Mouse (Mus musculus) liver, adult 2 months (tissue): ENCODE results near the gene Plekhg1. TPM values are rescaled to one million over a fixed set of nuclear protein-coding genes. Genes with fewer than 3 reads are reported as not detected.

Experiments used
- DNase-seq: peaks from one replicate; pipeline ENCODE4 v3.0.0-alpha.2; 2011; ENCODE audit warnings: low read depth, low spot score; ENCODE audit errors: extremely low read depth
- H3K27ac ChIP-seq: fragments of 200-500 bp; replicated peaks from 2 replicates; pipeline ENCODE4 v1.5.1; 2012; ENCODE audit warnings: low read depth, mild to moderate bottlenecking, control low read depth, inconsistent platforms, low read length; ENCODE audit not compliant: insufficient read depth
- H3K27me3 ChIP-seq: fragments of 200-500 bp; 2 replicates; pipeline ENCODE4 v1.6.1; 2012; ENCODE audit warnings: mild to moderate bottlenecking, moderate library complexity, low read length, inconsistent platforms; ENCODE audit not compliant: control insufficient read depth, insufficient read depth
- H3K36me3 ChIP-seq: fragments of 200-500 bp; 2 replicates; pipeline ENCODE4 v1.6.1; 2012; ENCODE audit warnings: low read length, inconsistent platforms; ENCODE audit not compliant: control insufficient read depth, insufficient read depth
- H3K4me1 ChIP-seq: fragments of 200-500 bp; 2 replicates; pipeline ENCODE4 v1.6.1; 2011; ENCODE audit warnings: low read length; ENCODE audit not compliant: control insufficient read depth, insufficient read depth
- H3K4me3 ChIP-seq: fragments of 200-500 bp; 2 replicates; pipeline ENCODE4 v1.5.1; 2011; ENCODE audit warnings: low read depth, mild to moderate bottlenecking, control low read depth, low read length, moderate library complexity; ENCODE audit not compliant: insufficient read depth
- H3K79me2 ChIP-seq: fragments of 200-500 bp; 2 replicates; pipeline ENCODE4 v1.6.1; 2012; ENCODE audit warnings: inconsistent platforms, mild to moderate bottlenecking, low read length, moderate library complexity; ENCODE audit not compliant: control insufficient read depth, insufficient read depth
- H3K9ac ChIP-seq: fragments of 200-500 bp; 2 replicates; pipeline ENCODE4 v1.6.1; 2012; ENCODE audit warnings: low read depth, mild to moderate bottlenecking, control low read depth, inconsistent platforms, low read length
- CTCF ChIP-seq: fragments of 200-500 bp; IDR thresholded peaks from 2 replicates; pipeline ENCODE4 v1.5.1; 2011; ENCODE audit warnings: low read depth, low read length, control low read depth
- POLR2A ChIP-seq: fragments of 200-500 bp; IDR thresholded peaks from 2 replicates; pipeline ENCODE4 v1.6.1; 2011; ENCODE audit warnings: low read length, control low read depth; ENCODE audit not compliant: insufficient read depth; ENCODE audit errors: extremely low read depth
- WGBS: fragments of 180-500 bp; shearing (Covaris S2); methylation state at CpG from one replicate; pipeline ENCODE4 v1.1.7; 2018; 5-methylcytosine and 5-hydroxymethylcytosine counted together
- polyA plus RNA-seq: library from polyadenylated mRNA; depleted of rRNA; stranded (reverse); fragments of >200 nt; gene quantifications from 2 replicates; pipeline ENCODE4 v1.2.3, GENCODE M21; 2012
- total RNA-seq: library from RNA; depleted of rRNA; stranded (reverse); fragments of >200 nt; gene quantifications from 2 replicates; pipeline ENCODE4 v1.2.3, GENCODE M21; 2014

Plekhg1 gene
- total and polyA plus RNA-seq, 2 experiments, result 1.2 to 6.0 TPM

DNA sequence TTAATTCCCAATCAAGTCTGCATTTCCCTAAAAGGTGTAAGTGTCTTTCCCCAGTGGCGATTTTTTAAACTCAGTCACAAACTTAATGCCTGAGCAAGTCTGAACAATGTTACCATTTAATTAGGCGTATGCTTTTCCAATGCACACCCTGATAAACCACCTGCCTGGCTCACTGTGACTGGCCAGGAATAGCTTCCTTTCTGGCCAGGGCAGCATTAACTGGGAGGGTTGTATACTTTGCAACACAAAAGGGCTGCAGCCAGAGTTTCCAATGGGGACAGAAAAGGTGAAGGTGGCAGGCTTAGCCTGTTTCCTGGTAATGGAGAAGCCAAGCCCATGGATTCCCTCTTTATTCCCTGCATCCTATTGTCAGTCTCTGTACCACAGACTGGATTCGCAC, 10.5 kb upstream of the Plekhg1 start:
- H3K27ac ChIP-seq, result no peak overlapping the region
- WGBS, result 84% methylated on average over 3 of the region's 3 CpGs
- no peak for DNase-seq

DNA sequence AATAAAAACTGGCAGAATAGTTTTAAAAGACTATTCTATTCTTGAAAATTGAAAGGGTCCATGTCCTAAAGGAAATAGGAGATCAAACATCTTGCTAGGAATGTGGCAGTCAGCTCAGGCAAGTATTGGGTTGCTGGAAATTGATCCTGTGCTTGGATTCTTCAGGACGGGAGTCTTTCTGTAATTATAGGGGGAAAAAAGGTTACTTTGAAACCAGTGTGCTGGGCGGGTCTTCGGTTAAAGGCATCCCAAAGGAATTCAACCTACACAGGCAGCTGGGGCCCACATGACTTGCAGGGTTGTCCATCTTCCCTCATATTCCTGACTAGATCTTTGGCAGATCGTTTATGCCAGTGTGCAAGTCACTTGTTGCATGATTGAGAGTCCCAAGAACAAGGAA, 9.8 kb upstream of the Plekhg1 start:
- 66% methylated on average over 4 of the region's 4 CpGs for WGBS
- no peak overlapping the region for H3K9ac ChIP-seq
- H3K79me2 ChIP-seq, result no peaks in the 10 kb centered on the region
- no peaks in the 10 kb centered on the region for H3K27me3 ChIP-seq
- TF ChIP-seq POLR2A, result no peak
- TF ChIP-seq CTCF, result no peak
- no peak overlapping the region for H3K4me3 ChIP-seq
- no peak for DNase-seq
- no peaks in the 10 kb centered on the region for H3K4me1 ChIP-seq
- H3K36me3 ChIP-seq, result no peaks in the 10 kb centered on the region
- no peak overlapping the region for H3K27ac ChIP-seq

More for the DNA sequence above, 10.5 kb upstream of the Plekhg1 start:
- Histone ChIP-seq H3K27me3 (no peaks in the 10 kb centered on the region), H3K9ac (no peak overlapping the region), H3K79me2 (no peaks in the 10 kb centered on the region), H3K4me1 (no peaks in the 10 kb centered on the region), H3K36me3 (no peaks in the 10 kb centered on the region), H3K4me3 (no peak overlapping the region)
- TF ChIP-seq POLR2A (no peak), CTCF (no peak)

DNA sequence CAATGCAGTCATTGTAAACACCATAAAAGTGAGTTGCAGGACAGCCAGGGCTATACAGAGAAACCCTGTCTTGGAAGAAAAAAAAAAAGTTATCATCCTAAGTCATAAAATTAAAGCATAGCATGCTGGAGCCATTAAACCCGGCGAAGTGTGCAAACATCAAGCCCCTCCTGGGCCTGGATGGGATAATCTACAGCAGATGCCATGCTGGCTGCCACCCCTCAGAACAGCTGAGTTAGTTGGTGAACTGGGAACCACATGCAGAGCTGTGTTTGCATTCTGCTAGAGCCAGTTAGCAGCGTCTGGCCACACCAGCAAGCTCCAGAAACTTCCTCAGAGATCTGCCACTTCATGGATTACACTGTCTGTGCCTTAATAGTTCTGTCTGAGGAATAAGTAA, 3.1 kb upstream of the Plekhg1 start:
- TF ChIP-seq CTCF, result no peak
- TF ChIP-seq POLR2A, result no peak
- Histone ChIP-seq H3K36me3 (no peaks in the 10 kb centered on the region), H3K27ac (no peak overlapping the region), H3K79me2 (no peaks in the 10 kb centered on the region), H3K9ac (no peak overlapping the region), H3K4me3 (no peak overlapping the region), H3K4me1 (0 out of 2 replicates have a peak, but pooled peaks cover 2% of the 10 kb centered on the region), H3K27me3 (no peaks in the 10 kb centered on the region)
- 72% methylated on average over 3 of the region's 3 CpGs for WGBS
- no peak for DNase-seq

DNA sequence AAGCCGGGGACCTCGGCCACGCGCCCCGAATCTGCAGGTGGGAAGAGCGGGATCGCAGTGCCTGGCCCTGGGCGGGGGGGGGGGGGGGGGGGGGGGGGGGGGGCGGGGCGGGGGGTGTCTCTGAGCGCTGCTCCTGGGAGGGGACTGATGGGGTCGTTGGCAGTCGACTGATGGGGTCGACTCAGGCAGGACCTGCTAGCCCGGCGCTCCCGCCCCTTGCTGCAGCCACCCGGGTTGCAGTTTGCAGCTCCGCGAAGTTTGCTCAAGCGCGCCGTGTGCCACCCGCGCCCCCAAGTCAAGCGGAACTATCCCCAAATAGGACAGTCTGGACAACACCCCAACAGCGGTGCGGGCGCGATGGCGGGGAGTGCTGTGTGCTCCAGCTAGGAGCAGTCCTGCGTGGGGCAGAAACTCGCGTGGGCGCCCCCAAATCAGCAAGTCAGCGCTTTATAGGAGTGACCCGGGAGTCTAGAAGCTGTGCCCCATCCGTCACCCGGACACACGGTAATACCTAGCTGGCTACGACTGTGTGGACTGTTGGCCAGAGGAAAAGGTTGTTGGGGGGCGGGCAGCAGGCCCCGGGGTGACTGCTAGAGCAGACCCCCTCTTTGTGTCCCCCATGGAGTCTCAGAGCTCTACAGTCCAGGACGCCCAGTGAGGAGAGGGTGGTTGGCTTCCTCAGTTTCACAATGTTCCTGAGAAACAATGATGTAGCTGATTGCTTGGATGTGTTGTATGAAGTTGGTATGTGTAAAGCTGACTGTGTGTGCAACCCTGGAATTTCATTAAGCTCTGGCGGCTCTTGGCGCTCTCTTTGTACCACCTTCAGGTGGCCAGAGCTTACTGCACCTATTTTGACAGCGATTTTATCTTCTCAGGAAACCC, 582 bp downstream of the Plekhg1 start:
- peak; percentile 74 for DNase-seq
- H3K27me3 ChIP-seq, result no peaks in the 10 kb centered on the region
- H3K79me2 ChIP-seq, result no peaks in the 10 kb centered on the region
- H3K4me1 ChIP-seq, result 0 out of 2 replicates have a peak, but pooled peaks cover 2% of the 10 kb centered on the region
- under 1% methylated on average over 40 of the region's 47 CpGs for WGBS
- peak overlapping the region; percentile 70 for H3K9ac ChIP-seq
- peak overlapping the region; percentile 58 for H3K27ac ChIP-seq
- TF ChIP-seq POLR2A (no peak), CTCF (peak; percentile 64)
- H3K36me3 ChIP-seq, result no peaks in the 10 kb centered on the region
- H3K4me3 ChIP-seq, result peak overlapping the region; percentile 74

DNA sequence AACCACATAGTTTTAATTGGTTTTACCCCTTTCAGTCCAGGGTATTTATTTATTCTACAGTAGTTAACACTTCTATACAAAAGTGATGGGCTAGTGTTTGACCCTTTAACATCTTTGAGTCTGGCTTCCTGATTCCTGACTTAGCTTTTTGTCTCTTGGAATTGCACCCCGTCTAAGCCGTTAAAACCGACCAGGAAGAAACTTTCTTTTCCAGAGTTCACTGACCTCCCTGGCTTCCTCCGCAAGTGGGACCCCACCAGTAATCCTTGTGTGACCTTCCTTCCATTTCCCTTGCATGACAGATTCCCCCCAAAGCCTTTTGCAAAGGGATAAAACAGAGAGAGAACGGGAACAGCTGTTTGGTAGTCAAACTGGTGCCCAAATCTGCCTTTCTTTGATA, 1.6 kb downstream of the Plekhg1 start:
- Histone ChIP-seq H3K27ac (0 out of 2 replicates have a peak overlapping the region, but pooled peaks have one; percentile 31), H3K36me3 (no peaks in the 10 kb centered on the region), H3K4me3 (peak overlapping the region; percentile 11; the same call in 1 of the 2 replicates), H3K4me1 (0 out of 2 replicates have a peak, but pooled peaks cover 2% of the 10 kb centered on the region), H3K27me3 (no peaks in the 10 kb centered on the region), H3K79me2 (no peaks in the 10 kb centered on the region), H3K9ac (no peak overlapping the region)
- no peak for DNase-seq
- TF ChIP-seq POLR2A, result no peak
- no peak for TF ChIP-seq CTCF
- WGBS, result 22% methylated on average over 5 of the region's 5 CpGs

DNA sequence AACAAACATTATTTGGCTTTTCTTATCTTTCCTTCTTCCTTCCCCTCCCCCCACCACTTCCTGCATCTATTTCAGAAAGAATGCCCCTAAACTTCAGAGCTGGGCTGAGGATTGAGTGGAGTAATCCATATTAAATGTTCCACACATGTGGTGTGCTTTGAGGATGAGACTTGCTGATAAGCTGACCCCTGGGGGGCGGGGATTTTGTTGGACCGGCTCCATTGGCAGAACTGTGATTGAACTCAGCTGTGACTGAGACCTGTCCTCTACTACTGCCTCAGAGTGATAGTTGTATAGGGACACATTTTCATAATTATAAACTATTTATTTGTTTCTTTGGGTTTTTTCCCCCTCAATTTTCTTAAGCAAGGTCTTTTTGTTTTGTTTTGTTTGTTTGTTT, 2.9 kb downstream of the Plekhg1 start:
- no peak for DNase-seq
- H3K27ac ChIP-seq, result no peak overlapping the region
- WGBS, result 38% methylated on average over 2 of the region's 2 CpGs

More for the DNA sequence above, 2.9 kb downstream of the Plekhg1 start:
- Histone ChIP-seq H3K79me2 (no peaks in the 10 kb centered on the region), H3K27me3 (no peaks in the 10 kb centered on the region), H3K4me3 (no peak overlapping the region), H3K9ac (no peak overlapping the region), H3K36me3 (no peaks in the 10 kb centered on the region), H3K4me1 (peaks cover 2% of the 10 kb centered on the region; the same call in 1 of the 2 replicates)
- no peak for TF ChIP-seq POLR2A
- TF ChIP-seq CTCF, result no peak
